Mouse (Mus musculus) adrenal gland, adult (tissue): ENCODE results near the gene Cdh6.

ENCODE experiments used
- DNase-seq, 2 experiments: peaks; one replicate each; pipeline ENCODE4 v3.0.0; 2022 to 2023; ENCODE audit warnings: low spot score in 1 of 2; ENCODE audit not compliant: inconsistent age in 2 of 2

Gene Cdh6

GRCm38 (mm10) chr15:13165094-13165885 is 8.2 kb downstream of the Cdh6 start:
- no peak for DNase-seq

GRCm38 (mm10) chr15:13155820-13156219 is 17.7 kb downstream of the Cdh6 start:
- no peak for DNase-seq

GRCm38 (mm10) chr15:13155418-13155817 is 18.1 kb downstream of the Cdh6 start:
- no peak for DNase-seq

DNA sequence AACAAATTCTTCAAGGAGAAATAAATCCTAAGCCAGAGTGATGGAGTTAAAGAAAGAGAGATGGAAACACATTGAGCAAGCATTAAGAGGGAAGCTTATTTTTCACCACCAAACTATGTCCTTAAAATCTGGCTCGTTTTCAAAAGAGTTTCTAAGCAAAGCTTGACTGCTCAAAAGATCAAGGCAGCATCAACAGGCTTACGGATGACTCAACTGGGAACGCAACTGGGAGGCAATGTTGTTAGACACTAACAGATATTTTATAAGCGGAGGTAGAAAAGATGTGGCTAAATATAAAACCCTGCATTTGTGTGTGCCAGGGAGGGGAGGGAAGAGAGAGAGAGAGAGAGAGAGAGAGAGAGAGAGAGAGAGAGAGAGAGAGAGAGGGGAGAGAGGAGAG is 31.5 kb downstream of the Cdh6 start:
- peak; percentile 30 to 75 for DNase-seq

DNA sequence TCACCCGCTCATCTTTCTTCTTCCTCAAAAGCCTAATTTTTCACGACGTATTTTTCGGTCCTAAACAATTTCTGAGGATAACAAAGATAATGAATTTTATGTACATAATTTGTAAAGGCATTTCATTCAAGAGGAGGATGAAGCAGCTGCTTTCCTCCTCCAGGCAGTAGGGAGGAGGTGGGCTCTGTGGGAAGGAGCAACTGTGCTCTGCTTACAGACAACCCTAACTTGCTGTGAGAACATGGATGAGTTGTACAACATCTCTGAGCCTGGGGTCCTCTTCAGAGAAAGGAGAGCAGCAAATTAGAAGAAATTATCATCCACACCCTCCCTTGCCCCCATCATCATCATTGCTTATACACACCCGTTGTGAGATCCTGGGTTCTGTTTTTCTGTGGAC is 33.8 kb downstream of the Cdh6 start:
- no peak for DNase-seq

DNA sequence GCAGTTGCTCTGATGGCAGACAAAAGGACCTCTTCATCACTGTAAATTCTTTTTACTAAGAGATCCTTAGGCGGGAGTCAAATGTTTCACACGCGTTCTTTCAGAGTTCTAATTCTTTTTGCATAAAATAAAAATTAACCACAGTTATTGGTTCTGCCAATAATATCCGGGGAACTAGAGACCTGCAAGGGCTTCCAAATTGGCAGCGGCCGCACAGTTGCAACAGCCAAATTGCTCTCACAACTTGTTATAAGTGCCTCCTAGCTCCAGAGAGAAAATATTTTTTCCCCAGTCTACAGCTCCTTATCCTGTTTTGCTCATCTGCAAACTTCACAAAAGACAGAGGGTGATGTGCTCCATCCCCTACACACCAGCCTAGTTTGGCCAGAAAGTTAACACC is 36.3 kb downstream of the Cdh6 start:
- no peak for DNase-seq

GRCm38 (mm10) chr15:13134086-13134485 is 39.4 kb downstream of the Cdh6 start:
- DNase-seq = peak; percentile 34 to 86

DNA sequence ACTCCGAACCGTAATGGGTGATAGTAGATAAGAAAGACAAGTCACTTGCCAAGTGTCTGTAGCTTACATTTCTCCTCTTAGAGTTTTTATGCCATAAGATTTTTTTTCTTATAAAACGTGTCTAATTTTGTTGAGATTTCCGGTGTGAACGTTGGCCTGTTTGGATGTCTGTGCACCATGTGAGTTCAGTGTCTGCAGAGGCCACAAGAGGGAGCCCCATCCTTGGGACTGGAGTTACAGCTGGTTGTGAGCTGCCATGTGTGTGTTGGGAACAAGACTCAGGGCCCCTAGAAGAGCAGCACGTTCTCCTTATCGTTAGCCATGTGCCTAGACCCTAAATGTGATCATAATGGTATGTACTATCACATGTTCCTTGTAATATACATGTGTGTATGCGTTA is 40.1 kb downstream of the Cdh6 start:
- DNase-seq = no peak

DNA sequence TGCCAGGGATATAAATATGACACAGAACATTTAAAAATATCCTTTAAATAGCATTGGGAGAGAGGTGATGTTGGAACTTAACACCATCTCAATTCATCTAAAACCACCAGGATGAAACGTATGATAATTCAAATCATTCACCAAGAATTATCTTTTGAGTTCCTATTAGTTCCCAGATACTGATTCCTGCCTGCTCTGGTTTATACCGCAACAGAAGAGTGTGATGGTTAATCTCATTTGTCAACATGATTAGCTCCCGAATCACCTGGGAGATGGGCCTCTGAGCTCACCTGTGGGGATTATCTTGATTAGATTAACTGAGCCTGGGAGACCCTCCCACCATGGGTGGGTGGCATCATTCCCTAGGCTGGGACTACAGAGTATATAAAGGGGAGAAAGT is 41.0 kb downstream of the Cdh6 start:
- no peak for DNase-seq

- DNase-seq = no peak
Observed at GRCm38 (mm10) chr15:13130246-13130645, 43.2 kb downstream of the Cdh6 start.

DNA sequence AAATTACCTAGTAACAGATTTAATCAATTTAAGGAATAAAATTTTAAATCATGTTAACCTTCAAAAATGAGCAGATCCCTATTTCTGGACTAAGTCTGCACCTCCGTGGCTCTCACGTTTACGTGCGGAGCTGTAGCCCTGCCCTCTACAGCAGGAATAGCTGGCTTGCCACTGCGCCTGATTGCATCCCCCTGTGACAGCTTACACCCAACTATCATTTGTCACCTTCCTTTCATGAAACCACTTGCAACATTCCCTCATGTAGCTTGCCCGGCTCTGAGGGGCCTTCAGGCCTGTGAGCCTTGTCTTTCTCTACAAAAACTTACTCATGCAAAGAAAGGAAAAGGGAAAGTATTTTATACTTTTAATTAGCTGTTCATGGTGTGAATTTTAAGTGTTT is 73.1 kb downstream of the Cdh6 start:
- DNase-seq = no peak

GRCm38 (mm10) chr15:13097861-13098260 is 75.6 kb downstream of the Cdh6 start:
- DNase-seq = no peak

DNA sequence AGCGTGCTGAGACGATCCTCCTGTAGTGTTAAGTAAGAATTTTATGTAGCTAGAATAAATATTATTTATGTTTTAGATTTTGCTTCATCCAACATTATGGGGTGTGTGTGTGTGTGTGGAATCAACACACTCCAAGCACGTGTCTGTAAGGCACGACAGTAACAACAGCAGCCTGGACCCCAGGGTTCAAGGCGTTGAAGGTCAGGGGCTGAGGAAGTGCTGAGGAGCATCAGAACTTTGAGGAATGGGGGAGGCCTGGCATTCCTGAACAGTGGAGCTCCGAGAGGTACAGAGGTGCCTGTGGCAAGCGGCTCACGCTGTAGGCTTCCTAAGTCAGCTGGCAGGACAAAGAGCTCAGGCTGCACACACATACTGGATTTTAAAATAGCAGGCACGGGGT is 78.1 kb downstream of the Cdh6 start:
- DNase-seq = no peak

- no peak for DNase-seq
Observed at GRCm38 (mm10) chr15:13094881-13095256, 78.6 kb downstream of the Cdh6 start.

GRCm38 (mm10) chr15:13093954-13094880 is 79.3 kb downstream of the Cdh6 start:
- no peak for DNase-seq

- DNase-seq = no peak
Observed at GRCm38 (mm10) chr15:13092064-13092463, 81.4 kb downstream of the Cdh6 start.

GRCm38 (mm10) chr15:13088504-13089058 is 84.9 kb downstream of the Cdh6 start:
- peak; percentile 35 to 76 for DNase-seq

- peak; percentile 49 to 76 for DNase-seq
Observed at GRCm38 (mm10) chr15:13084746-13085145, 88.7 kb downstream of the Cdh6 start.

DNA sequence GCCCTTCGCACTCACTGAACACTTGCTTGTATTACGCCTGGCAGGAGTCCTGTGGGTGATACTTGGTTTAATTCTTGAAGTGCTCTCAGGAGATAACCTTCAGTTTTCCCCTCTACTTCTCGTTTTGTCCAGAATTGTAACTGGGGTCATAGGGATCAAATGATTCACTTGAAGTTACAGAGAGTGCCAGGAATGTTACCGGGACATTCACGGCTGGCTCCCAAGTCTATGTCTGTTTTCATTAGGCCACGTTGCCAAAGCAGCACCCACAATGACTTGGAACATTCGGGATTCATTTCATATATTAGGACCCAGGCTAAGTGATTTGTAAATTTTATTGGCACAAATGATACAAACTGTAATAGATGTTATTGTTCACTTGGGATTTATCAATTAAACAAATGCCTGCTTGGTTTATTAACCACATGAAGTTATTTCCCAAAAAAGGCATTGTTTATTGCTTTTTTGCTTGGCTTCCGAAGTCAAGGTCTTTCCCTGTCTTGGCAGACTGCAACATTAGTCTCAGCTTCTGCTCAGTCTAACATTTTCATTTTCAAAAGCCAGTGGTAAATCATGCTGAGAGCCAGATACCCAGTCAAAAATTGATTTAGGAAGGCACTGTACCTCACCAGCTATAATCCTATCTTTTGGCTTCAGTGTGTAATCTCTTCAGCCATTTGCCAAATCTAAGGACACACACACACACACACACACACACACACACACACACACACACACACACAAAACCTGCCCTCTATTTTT is 96.4 kb downstream of the Cdh6 start:
- DNase-seq = peak; percentile 33 to 77

DNA sequence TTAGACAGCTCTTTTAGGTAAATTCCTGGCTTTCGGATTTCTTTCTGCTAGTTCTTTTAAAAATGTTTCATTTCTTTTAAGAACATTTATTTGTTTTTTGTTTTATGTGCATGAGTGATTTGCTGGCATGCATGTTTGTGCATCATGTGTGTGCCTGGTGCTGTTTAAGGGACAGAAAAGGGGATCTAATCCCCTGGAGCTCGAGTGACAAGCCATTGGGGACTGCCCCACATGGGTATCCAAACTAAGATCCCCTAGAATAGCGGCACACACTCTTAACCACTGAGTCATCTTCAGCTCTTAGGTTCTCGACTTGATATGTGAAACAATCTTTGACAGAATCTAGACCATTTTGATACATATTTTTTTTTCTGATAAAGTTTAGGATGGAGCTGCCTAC is 99.4 kb downstream of the Cdh6 start:
- DNase-seq = no peak

DNA sequence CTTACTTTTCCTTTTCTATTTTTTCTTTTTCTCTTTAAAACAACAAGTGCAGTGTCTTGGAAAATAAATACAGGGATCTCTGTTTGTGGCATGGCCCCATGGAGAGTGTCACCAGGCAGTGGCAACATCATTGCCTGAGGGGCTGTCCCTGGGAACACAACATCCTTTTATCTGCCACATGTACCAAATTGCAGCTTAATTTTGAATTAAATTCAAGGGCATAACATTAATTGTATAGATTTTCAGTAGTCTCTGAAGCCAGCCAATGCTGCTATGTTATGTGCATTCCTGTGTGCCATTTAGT is 105.3 kb downstream of the Cdh6 start:
- no peak for DNase-seq
